Mouse (Mus musculus) adrenal gland (tissue): ENCODE measurements around the gene Napb.
"Not testable (repeated sequence)": the region's sequence is repeated elsewhere in the genome, so short reads cannot be mapped to it uniquely, and the experiment has no call there.

ENCODE experiments used
- intact Hi-C: fragments of 180-260 bp; cut with DNase I; formaldehyde crosslinking; loops from one replicate; pipeline ENCODE4 v1.15.1; 2025
- long read RNA-seq, 2 experiments: library from polyadenylated mRNA; unstranded; transcript quantifications; one replicate each; pipeline ENCODE4 v2.0.0; 2020; ENCODE audit warnings: borderline replicate concordance in 1 of 2; ENCODE audit not compliant: insufficient replicate concordance in 1 of 2

Gene Napb
- long read RNA-seq, experiment 1, full-length matches to known transcripts: 5 of 13 reads
- long read RNA-seq, experiment 1, partial matches to known transcripts: 2 of 13 reads
- long read RNA-seq, experiment 1, other reads (novel, unspliced or antisense): 6 of 13 reads
- long read RNA-seq, experiment 2, full-length matches to known transcripts: 2 of 5 reads
- long read RNA-seq, experiment 2, partial matches to known transcripts: 2 of 5 reads
- long read RNA-seq, experiment 2, other reads (novel, unspliced or antisense): 1 of 5 reads

- intact Hi-C loops: no loop called here
Observed at GRCm38 (mm10) chr2:148732327-148733000, at the start of gene Napb. Gene Napb (minus strand): TSS chr2:148732467.

- intact Hi-C loops: no loop called here
Observed at GRCm38 (mm10) chr2:148781709-148782108, 49.4 kb upstream of the Napb start, which contains the start of gene 8030411F24Rik. Gene 8030411F24Rik (plus strand): TSS chr2:148782009.

- intact Hi-C loops: not testable (repeated sequence)
Observed at GRCm38 (mm10) chr2:148771397-148771796, 39.1 kb upstream of the Napb start, which contains the start of gene Cst11. Gene Cst11 (minus strand): TSS chr2:148771497.

- intact Hi-C loops: no loop called here
Observed at GRCm38 (mm10) chr2:148763648-148764388, 31.6 kb upstream of the Napb start.

- intact Hi-C loops: loop anchor here (5.0 kb wide), 1 partner anchor 98 kb away; no protein-coding TSS in a partner anchor
Observed at GRCm38 (mm10) chr2:148754310-148754846, 22.1 kb upstream of the Napb start.

GRCm38 (mm10) chr2:148751893-148752813 lies 19.9 kb upstream of the Napb start:
- intact Hi-C loops: loop anchor here (1.0 to 5.0 kb wide), 2 partner anchors 100 to 150 kb away; no protein-coding TSS in a partner anchor

- intact Hi-C loops: loop anchor here (5.0 kb wide), 1 partner anchor 102 kb away; no protein-coding TSS in a partner anchor
Observed at GRCm38 (mm10) chr2:148750058-148750457, 17.8 kb upstream of the Napb start, which contains the start of gene Cstl1. Gene Cstl1 (plus strand): TSS chr2:148750358.

- intact Hi-C loops: no loop called here
Observed at GRCm38 (mm10) chr2:148743846-148744407, 11.7 kb upstream of the Napb start.

- intact Hi-C loops: no loop called here
Observed at GRCm38 (mm10) chr2:148743001-148743400, 10.7 kb upstream of the Napb start.

GRCm38 (mm10) chr2:148731614-148732326 lies 497 bp downstream of the Napb start:
- intact Hi-C loops: no loop called here

- intact Hi-C loops: no loop called here
Observed at GRCm38 (mm10) chr2:148719271-148719995, 12.8 kb downstream of the Napb start.

GRCm38 (mm10) chr2:148717072-148717471 lies 15.2 kb downstream of the Napb start:
- intact Hi-C loops: no loop called here

- intact Hi-C loops: no loop called here
Observed at GRCm38 (mm10) chr2:148712326-148712725, 19.9 kb downstream of the Napb start.

GRCm38 (mm10) chr2:148707202-148707530 lies 25.1 kb downstream of the Napb start:
- intact Hi-C loops: no loop called here

GRCm38 (mm10) chr2:148706409-148707201 lies 25.7 kb downstream of the Napb start:
- intact Hi-C loops: no loop called here

GRCm38 (mm10) chr2:148698571-148698970 lies 33.7 kb downstream of the Napb start:
- intact Hi-C loops: no loop called here

GRCm38 (mm10) chr2:148690781-148691180 lies 41.5 kb downstream of the Napb start:
- intact Hi-C loops: no loop called here

GRCm38 (mm10) chr2:148690291-148690690 lies 42.0 kb downstream of the Napb start:
- intact Hi-C loops: no loop called here
